Mouse (Mus musculus): ENCODE results near the gene Hspg2.

The Hspg2 gene

GRCm38 (mm10) chr4:137461981-137462690 lies 6.4 kb upstream of the Hspg2 start:
- DNase-seq: peak; percentile 77 to 86

GRCm38 (mm10) chr4:137465125-137465787 lies 3.3 kb upstream of the Hspg2 start:
- no peak for DNase-seq

- DNase-seq: no peak
These were observed 1.6 kb upstream of the Hspg2 start for GRCm38 (mm10) chr4:137466991-137467390.

DNA sequence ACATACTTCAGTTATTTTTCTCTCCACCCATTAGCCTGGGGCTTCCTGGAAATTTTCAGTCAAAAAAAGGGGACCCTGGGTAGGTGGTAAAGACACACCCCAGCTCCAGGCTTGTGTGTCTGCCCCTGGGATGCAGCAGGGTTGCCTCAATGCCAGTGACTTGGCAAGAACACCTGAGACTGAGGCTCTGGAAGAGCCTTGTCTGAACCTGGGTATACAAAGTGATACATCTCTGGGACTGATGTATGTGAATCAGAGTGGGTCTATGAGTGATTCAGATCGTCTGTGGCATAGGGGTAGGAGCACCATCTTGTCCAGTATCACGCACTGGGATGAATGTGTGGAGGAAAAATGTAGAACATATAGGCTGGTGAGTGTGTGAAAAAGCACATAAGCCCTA lies 1.0 kb upstream of the Hspg2 start:
- no peak for DNase-seq

GRCm38 (mm10) chr4:137469081-137469844 lies 694 bp downstream of the Hspg2 start:
- DNase-seq: peak; percentile 66 to 79

GRCm38 (mm10) chr4:137469845-137470692 lies 1.5 kb downstream of the Hspg2 start:
- DNase-seq: no peak

DNA sequence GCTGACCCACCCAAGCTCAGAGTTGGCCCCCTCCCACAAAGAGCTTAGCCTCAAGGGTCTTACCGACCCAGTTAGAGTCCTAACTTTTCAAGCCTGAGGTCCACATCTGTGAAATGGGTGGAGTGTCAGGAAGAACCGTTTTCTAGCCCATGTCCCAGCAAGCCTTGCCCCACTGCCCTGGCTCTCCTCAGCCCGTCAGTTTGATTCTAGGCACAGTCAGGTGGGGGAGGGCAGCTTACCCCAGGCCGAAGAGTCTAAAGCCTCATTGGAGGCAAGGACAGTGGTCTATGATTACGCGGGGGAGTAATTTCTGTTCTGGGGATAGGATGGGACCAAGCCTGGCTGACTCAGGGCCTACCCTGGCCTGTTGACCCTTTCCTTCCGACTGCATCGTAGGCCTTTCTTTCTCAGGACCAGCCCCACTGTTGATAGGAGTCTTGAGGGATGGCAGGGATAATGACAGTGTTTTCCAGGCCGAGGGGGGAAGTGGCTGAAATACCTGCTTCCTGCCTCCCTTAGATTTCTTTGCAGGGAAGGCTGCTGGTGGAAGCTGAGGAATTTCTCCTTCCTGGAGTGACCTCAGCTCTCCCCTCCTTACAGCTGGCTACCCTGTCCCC lies 2.2 kb downstream of the Hspg2 start:
- no peak for DNase-seq

GRCm38 (mm10) chr4:137471326-137471725 lies 2.8 kb downstream of the Hspg2 start:
- no peak for DNase-seq

- DNase-seq: no peak
These were observed 4.7 kb downstream of the Hspg2 start for GRCm38 (mm10) chr4:137473240-137473639.

DNA sequence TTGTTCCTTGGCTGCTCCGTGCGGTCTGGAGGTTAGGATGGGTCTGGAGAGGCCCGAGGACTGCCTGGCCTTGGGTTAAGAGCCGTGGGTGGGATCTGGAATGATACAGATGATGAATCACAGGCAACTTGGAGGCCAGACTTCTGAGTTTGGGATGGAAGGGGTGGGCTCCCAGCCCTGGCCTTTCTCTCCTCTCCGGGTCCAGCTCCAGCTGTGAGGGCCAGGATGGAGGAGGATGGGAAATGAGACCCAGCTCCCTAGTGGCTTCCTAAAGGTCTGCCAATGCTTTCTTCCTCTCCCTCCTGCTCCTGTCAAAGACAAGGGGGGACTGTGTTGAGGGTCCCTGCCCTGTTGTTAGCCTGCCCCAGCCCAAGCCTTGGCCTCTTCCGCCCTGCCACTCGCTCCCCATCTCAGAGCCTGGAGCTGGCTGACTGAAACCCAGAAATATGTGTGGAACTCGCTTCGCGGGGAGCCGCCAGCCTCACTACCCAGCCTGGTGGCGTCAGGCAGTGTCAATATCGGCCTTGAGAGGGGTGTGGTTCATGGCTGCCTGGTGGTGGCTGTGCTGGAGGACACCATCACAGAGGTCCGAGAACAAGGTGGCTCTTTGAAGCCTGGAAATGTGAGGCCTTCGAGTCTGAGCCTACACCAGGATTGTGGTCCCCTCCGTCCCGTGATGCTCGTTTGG lies 5.3 kb downstream of the Hspg2 start:
- peak; percentile 59 to 61 for DNase-seq

GRCm38 (mm10) chr4:137474694-137475093 lies 6.1 kb downstream of the Hspg2 start:
- DNase-seq: no peak

- no peak for DNase-seq
These were observed 6.9 kb downstream of the Hspg2 start for GRCm38 (mm10) chr4:137475271-137476050.

- peak in 1 of 2 experiments; percentile 42 for DNase-seq
These were observed 7.6 kb downstream of the Hspg2 start for GRCm38 (mm10) chr4:137476065-137476760.

DNA sequence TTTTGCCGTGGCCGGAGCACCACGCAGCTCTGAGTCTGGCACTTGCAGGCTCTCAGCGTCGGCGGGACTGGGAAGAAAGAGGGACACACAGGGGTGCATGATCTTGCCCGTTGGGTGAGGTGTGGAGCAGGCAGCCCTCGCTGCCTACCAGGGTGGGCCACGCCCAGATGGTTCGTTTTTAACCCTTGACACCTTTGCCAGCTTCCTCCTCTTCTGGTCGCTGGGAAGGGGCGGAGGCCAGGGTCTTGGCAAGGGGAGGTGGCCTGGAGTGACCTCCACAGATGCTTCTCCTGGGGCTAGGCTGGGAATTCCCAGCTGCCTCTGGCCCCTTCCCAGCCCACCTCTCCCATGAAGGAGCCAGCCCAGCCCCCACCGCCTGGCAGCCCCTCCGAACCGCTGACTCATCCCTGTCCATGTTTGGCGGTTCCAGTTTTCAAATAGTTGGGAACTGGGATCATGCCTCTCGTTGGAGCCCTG lies 8.2 kb downstream of the Hspg2 start:
- DNase-seq: peak; percentile 34 to 53

DNA sequence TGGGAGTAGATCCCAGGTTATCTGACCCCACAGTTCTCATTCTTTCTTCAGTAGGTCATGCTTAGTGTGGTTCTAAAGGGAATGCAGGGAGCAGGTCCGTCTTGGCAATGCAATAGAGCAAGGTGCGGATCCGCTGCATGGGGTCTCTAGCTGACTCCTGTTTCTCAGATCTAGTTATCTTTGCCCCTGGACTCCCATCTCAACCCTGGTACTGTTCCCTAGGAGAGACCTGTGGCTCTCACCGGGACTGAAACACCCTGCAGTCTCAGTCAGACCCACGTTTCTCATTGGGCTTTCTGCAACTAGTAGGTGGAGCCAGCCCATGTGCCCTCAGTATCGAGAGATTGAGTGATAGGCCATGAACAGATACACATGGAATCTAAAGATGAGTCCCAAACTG lies 9.0 kb downstream of the Hspg2 start:
- no peak for DNase-seq

- no peak for DNase-seq
These were observed 9.7 kb downstream of the Hspg2 start for GRCm38 (mm10) chr4:137478306-137478705.

DNA sequence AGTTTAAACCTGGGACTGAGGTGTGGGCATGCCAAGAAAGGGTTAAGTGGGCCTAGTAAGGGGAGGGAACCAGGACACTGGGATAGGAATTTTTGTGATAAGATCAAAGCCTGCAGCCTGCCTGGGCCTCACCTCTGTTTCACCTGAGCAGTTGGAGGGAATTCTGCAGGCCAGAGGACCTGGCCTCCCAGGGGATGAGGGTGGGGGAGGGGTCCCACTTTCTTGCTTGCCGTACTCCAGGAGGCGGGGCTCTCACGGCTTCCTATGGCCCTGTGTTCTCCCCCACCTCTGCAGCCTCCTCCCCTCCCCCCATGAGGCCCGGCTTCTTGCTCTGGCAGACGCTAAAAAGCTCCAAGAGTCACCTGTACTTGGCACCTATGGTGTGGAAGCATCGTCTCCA lies 11.2 kb downstream of the Hspg2 start:
- no peak for DNase-seq

- DNase-seq: no peak
These were observed 11.8 kb downstream of the Hspg2 start for GRCm38 (mm10) chr4:137480191-137480992.

DNA sequence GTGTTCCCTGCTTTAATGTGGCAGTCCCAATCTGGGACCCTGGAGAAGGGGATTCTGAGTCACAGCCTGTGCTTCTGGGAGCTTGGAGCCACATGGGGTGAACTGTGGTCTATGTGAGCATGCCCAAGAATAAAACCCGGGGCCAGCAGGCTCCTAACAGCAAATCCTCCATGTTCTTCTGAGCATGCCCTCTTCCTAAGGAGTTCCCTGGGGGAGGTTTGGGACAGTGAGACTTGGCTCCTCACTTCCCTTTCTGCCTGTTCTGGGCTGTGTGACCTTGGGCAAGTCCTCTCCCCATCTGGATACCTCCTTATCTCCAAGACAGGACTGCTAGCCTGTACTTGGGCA lies 12.4 kb downstream of the Hspg2 start:
- DNase-seq: no peak

All from lung, adult 18-20 months (tissue).